Comparison of ENCODE assay signal across 8 mouse cellular contexts in genomic region chr19:23892633-23893032, GRCm38 (mm10).
DNase-seq lines count a peak whose midpoint lies in the region; ATAC-seq and TF ChIP-seq lines count a peak whose summit lies in the region.

No protein-coding gene starts in this region.

- WGBS in liver, embryonic 16.5 days (ENCODE audit: insufficient replicate concordance), result 26% methylated on average over 37 of the region's 37 CpGs

- ATAC-seq in liver, embryonic 16.5 days (ENCODE audit: low read depth), result no peak
- no peak for ATAC-seq in erythroid progenitor cell, adult 5-6 weeks (replicated peaks; ENCODE audit: low FRiP score, poor library complexity, severe bottlenecking)

- H3K27ac ChIP-seq in gastrocnemius, adult 2 months, result no peak overlapping the region
- no peak overlapping the region for H3K27ac ChIP-seq in liver, embryonic 16.5 days (ENCODE audit: low read length)

- H3K27me3 ChIP-seq in liver, embryonic 16.5 days (ENCODE audit: control insufficient read depth, insufficient read depth, low read depth, low read length), result peaks cover 22% of the 10 kb centered on the region

- H3K4me3 ChIP-seq in gastrocnemius, adult 2 months, result peak overlapping the region; percentile 68
- H3K4me3 ChIP-seq in liver, embryonic 16.5 days (ENCODE audit: low read depth, low read length), result peak overlapping the region; percentile 26

- DNase-seq in gastrocnemius, adult 2 months, result no peak
- no peak for DNase-seq in gastrocnemius, postnatal 14 days
- DNase-seq in right cerebral cortex, adult 18-20 months, result peak; percentile 29
- DNase-seq in right cerebral cortex, postnatal 25 days, result no peak
- no peak for DNase-seq in kidney, adult 9 months
- DNase-seq in urinary bladder, adult 2 months (ENCODE audit: low spot score), result no peak

- TF ChIP-seq CTCF in gastrocnemius, adult 2 months (IDR thresholded peaks at IDR 0.05), result no peak

- no peak overlapping the region for H3K9ac ChIP-seq in liver, embryonic 16.5 days (ENCODE audit: low read depth, low read length)

- no peaks in the 10 kb centered on the region for H3K9me3 ChIP-seq in liver, embryonic 16.5 days (replicated peaks; ENCODE audit: control insufficient read depth, low read length)

- intact Hi-C loops in gastrocnemius, adult 2 months (cut with DNase I), result no loop called here
- intact Hi-C loops in gastrocnemius, postnatal 14 days (cut with DNase I; ENCODE audit: low total_unique reads), result no loop called here

- no peaks in the 10 kb centered on the region for H3K36me3 ChIP-seq in liver, embryonic 16.5 days (ENCODE audit: control insufficient read depth, insufficient read depth)

- no peaks in the 10 kb centered on the region for H3K4me1 ChIP-seq in liver, embryonic 16.5 days (ENCODE audit: control insufficient read depth, low read depth, low read length)

- H3K4me2 ChIP-seq in liver, embryonic 16.5 days (ENCODE audit: low read depth, low read length), result peak overlapping the region; percentile 35
